Mouse (Mus musculus): Measurements from ENCODE around the gene Agr3. TPM values are rescaled to one million over a fixed set of nuclear protein-coding genes. Genes with fewer than 3 reads are reported as not detected.

The Agr3 gene
- polyA plus RNA-seq, 1 experiment, result 0.18 TPM

- TF ChIP-seq CTCF (IDR thresholded peaks at IDR 0.05; ENCODE audit: borderline replicate concordance, control insufficient read depth, extremely low read depth, insufficient read depth, low read length, poor library complexity) (no peak), POLR2A (IDR thresholded peaks at IDR 0.05; ENCODE audit: control insufficient read depth, extremely low read depth, insufficient read depth, low read length, poor library complexity) (no peak)
- 54% methylated on average over 4 of the region's 4 CpGs for WGBS
- DNase-seq, result no peak
- H3K27me3 ChIP-seq (ENCODE audit: control insufficient read depth, insufficient read depth, low read length), result no peaks in the 10 kb centered on the region
- H3K4me3 ChIP-seq (ENCODE audit: control insufficient read depth, insufficient read depth, low read length), result no peak overlapping the region
- H3K27ac ChIP-seq (ENCODE audit: control insufficient read depth, insufficient read depth, low read length), result no peak overlapping the region
- no peaks in the 10 kb centered on the region for H3K4me1 ChIP-seq (replicated peaks; ENCODE audit: control insufficient read depth, insufficient read depth, low read length)
- H3K36me3 ChIP-seq (ENCODE audit: control insufficient read depth, insufficient read depth, low read length), result no peaks in the 10 kb centered on the region
Measured at GRCm38 (mm10) chr12:35896764-35897282, 28.6 kb upstream of the Agr3 start.

DNA sequence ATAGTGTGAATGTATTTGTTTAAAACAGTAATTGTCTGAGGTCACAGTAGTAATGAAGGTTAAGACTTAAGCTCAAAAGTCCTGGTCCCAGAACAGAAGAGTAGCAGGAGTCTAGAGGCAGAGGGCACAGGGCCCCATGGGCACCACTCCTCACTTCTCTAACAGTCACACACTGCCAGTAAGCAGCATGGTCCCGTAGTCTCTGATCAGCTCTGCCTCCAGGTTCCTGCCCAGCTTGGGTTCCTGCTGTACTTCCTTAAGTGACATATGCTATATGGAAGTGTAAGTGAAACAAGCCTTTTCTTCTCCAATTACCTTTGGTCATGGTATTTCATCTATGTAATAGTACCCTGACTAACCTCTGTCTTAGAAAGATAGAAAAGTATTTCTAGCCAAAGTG is 14.8 kb upstream of the Agr3 start:
- no peak for DNase-seq
- Histone ChIP-seq H3K36me3 (ENCODE audit: control insufficient read depth, insufficient read depth, low read length) (no peaks in the 10 kb centered on the region), H3K4me3 (ENCODE audit: control insufficient read depth, insufficient read depth, low read length) (no peak overlapping the region), H3K4me1 (replicated peaks; ENCODE audit: control insufficient read depth, insufficient read depth, low read length) (no peaks in the 10 kb centered on the region), H3K27ac (ENCODE audit: control insufficient read depth, insufficient read depth, low read length) (no peak overlapping the region), H3K27me3 (ENCODE audit: control insufficient read depth, insufficient read depth, low read length) (no peaks in the 10 kb centered on the region)
- 88% methylated on average over 1 of the region's 1 CpGs for WGBS
- TF ChIP-seq CTCF (IDR thresholded peaks at IDR 0.05; ENCODE audit: borderline replicate concordance, control insufficient read depth, extremely low read depth, insufficient read depth, low read length, poor library complexity) (no peak), POLR2A (IDR thresholded peaks at IDR 0.05; ENCODE audit: control insufficient read depth, extremely low read depth, insufficient read depth, low read length, poor library complexity) (no peak)

DNA sequence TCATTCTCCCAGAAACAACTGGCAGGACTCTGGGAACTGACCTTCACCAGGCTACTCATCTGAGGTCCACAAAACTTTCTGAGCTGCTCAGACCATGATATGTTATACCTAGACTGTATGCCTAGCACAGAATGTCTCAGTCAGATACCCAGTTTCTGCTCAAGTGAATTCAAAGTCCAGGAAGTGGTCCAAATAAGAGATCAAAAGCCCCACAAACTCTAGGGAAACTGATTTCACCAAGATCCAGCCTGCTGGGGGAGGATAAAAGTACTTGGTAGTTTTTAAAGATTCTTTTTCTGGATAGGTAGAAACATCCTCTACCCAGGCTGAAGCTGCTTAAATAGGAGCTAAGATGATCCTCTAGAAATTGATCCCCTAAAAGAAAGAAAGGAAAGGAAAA is 9.6 kb upstream of the Agr3 start:
- no peak for DNase-seq
- H3K27me3 ChIP-seq (ENCODE audit: control insufficient read depth, insufficient read depth, low read length), result no peaks in the 10 kb centered on the region
- H3K4me1 ChIP-seq (replicated peaks; ENCODE audit: control insufficient read depth, insufficient read depth, low read length), result no peaks in the 10 kb centered on the region
- H3K4me3 ChIP-seq (ENCODE audit: control insufficient read depth, insufficient read depth, low read length), result no peak overlapping the region
- no peaks in the 10 kb centered on the region for H3K36me3 ChIP-seq (ENCODE audit: control insufficient read depth, insufficient read depth, low read length)
- TF ChIP-seq POLR2A (IDR thresholded peaks at IDR 0.05; ENCODE audit: control insufficient read depth, extremely low read depth, insufficient read depth, low read length, poor library complexity) (no peak), CTCF (IDR thresholded peaks at IDR 0.05; ENCODE audit: borderline replicate concordance, control insufficient read depth, extremely low read depth, insufficient read depth, low read length, poor library complexity) (no peak)
- no peak overlapping the region for H3K27ac ChIP-seq (ENCODE audit: control insufficient read depth, insufficient read depth, low read length)

DNA sequence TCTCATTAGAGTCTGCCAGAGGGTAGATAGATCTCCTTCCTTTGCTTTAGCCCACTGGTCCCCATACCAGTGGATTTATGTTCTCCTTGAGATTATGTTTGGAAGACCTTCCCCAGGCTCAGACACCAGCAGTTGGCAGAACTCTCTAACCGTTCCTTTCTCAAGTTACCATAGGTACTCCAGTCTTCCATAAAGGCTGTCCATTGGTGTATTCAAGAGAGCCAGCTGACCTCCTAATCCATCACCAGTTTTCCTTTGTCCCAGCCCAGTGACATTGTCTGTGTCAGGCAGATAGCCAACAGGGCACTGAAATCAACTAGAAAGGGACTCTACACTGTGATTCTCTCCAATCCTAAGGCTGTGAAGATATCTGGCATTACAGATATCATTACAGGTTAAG is 9.0 kb upstream of the Agr3 start:
- Histone ChIP-seq H3K4me3 (ENCODE audit: control insufficient read depth, insufficient read depth, low read length) (no peak overlapping the region), H3K36me3 (ENCODE audit: control insufficient read depth, insufficient read depth, low read length) (no peaks in the 10 kb centered on the region), H3K27me3 (ENCODE audit: control insufficient read depth, insufficient read depth, low read length) (no peaks in the 10 kb centered on the region), H3K27ac (ENCODE audit: control insufficient read depth, insufficient read depth, low read length) (no peak overlapping the region), H3K4me1 (replicated peaks; ENCODE audit: control insufficient read depth, insufficient read depth, low read length) (no peaks in the 10 kb centered on the region)
- TF ChIP-seq POLR2A (IDR thresholded peaks at IDR 0.05; ENCODE audit: control insufficient read depth, extremely low read depth, insufficient read depth, low read length, poor library complexity), result no peak
- WGBS, result 96% methylated on average over 1 of the region's 1 CpGs
- no peak for DNase-seq

DNA sequence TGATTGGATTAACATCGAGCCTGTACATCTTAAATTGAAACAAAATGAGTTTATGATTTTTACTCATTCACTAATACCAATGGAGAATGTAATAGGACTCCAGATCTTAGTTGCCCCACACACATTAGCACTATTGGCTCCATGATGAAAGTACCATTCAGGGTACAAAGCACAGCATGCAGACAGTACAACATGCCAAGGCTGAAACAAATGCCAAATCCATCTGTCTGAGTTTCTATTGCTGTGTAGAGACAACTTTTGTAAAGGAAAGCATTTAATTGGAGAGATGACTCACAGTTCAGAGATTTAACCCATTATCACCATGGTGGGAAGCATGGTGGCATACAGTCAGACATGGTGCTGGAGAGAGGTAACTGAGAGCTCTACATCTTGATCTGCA is 7.4 kb upstream of the Agr3 start:
- no peaks in the 10 kb centered on the region for H3K4me1 ChIP-seq (replicated peaks; ENCODE audit: control insufficient read depth, insufficient read depth, low read length)
- WGBS, result 94% methylated on average over 1 of the region's 1 CpGs
- no peak overlapping the region for H3K4me3 ChIP-seq (ENCODE audit: control insufficient read depth, insufficient read depth, low read length)
- no peaks in the 10 kb centered on the region for H3K27me3 ChIP-seq (ENCODE audit: control insufficient read depth, insufficient read depth, low read length)
- no peak for TF ChIP-seq CTCF (IDR thresholded peaks at IDR 0.05; ENCODE audit: borderline replicate concordance, control insufficient read depth, extremely low read depth, insufficient read depth, low read length, poor library complexity)
- no peak for TF ChIP-seq POLR2A (IDR thresholded peaks at IDR 0.05; ENCODE audit: control insufficient read depth, extremely low read depth, insufficient read depth, low read length, poor library complexity)
- no peak overlapping the region for H3K27ac ChIP-seq (ENCODE audit: control insufficient read depth, insufficient read depth, low read length)
- no peaks in the 10 kb centered on the region for H3K36me3 ChIP-seq (ENCODE audit: control insufficient read depth, insufficient read depth, low read length)
- no peak for DNase-seq

DNA sequence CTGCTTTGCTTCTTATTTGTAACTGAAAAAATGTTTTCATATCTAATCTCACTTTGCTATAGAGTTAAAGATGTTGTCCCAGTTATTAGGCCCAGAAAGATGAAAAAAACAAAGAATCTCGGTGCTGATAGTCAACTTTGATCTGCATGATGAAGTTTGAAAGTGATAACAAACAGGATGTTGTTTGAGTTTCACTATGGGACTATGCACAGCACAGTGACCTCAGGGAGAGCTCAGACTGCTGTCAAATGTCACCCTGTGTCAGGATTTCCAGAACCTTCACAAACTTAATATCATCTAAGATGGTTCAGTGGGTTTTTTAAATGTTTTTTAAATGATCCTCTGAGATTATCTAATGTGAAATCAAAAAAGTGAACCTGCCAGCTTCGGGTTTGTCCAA is 2.4 kb downstream of the Agr3 start:
- TF ChIP-seq POLR2A (IDR thresholded peaks at IDR 0.05; ENCODE audit: control insufficient read depth, extremely low read depth, insufficient read depth, low read length, poor library complexity), result no peak
- no peak for TF ChIP-seq CTCF (IDR thresholded peaks at IDR 0.05; ENCODE audit: borderline replicate concordance, control insufficient read depth, extremely low read depth, insufficient read depth, low read length, poor library complexity)
- DNase-seq, result no peak
- Histone ChIP-seq H3K27me3 (ENCODE audit: control insufficient read depth, insufficient read depth, low read length) (no peaks in the 10 kb centered on the region), H3K4me3 (ENCODE audit: control insufficient read depth, insufficient read depth, low read length) (no peak overlapping the region), H3K27ac (ENCODE audit: control insufficient read depth, insufficient read depth, low read length) (no peak overlapping the region), H3K4me1 (replicated peaks; ENCODE audit: control insufficient read depth, insufficient read depth, low read length) (no peaks in the 10 kb centered on the region), H3K36me3 (ENCODE audit: control insufficient read depth, insufficient read depth, low read length) (no peaks in the 10 kb centered on the region)
- 66% methylated on average over 2 of the region's 2 CpGs for WGBS

- Histone ChIP-seq H3K27me3 (ENCODE audit: control insufficient read depth, insufficient read depth, low read length) (no peaks in the 10 kb centered on the region), H3K36me3 (ENCODE audit: control insufficient read depth, insufficient read depth, low read length) (no peaks in the 10 kb centered on the region), H3K4me1 (replicated peaks; ENCODE audit: control insufficient read depth, insufficient read depth, low read length) (no peaks in the 10 kb centered on the region), H3K27ac (ENCODE audit: control insufficient read depth, insufficient read depth, low read length) (no peak overlapping the region), H3K4me3 (ENCODE audit: control insufficient read depth, insufficient read depth, low read length) (no peak overlapping the region)
- DNase-seq, result no peak
- TF ChIP-seq POLR2A (IDR thresholded peaks at IDR 0.05; ENCODE audit: control insufficient read depth, extremely low read depth, insufficient read depth, low read length, poor library complexity), result no peak
- no peak for TF ChIP-seq CTCF (IDR thresholded peaks at IDR 0.05; ENCODE audit: borderline replicate concordance, control insufficient read depth, extremely low read depth, insufficient read depth, low read length, poor library complexity)
Measured at GRCm38 (mm10) chr12:35932816-35933215, 7.4 kb downstream of the Agr3 start.
